In the genomic region with DNA sequence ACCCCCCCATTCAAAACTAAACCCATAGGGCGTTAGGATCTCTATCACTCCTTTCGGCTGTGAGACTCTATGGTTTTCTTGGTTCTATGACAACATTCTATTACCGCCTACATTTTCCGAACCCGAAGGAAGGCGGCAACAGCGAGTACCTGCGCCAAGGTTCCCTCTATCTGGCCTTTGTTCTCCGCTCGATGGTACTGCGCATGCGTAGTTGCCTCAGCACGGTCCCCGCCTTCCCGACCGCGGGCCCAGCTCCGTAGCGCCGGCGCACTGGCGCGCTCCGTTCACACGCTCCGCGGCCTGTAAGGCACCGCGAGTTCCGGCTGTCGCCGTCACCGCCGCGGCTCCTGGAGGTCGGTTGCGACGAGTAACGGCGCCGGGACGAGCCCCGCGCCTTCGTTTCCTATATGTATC, we compare ENCODE assay signal across 7 mouse cellular contexts. TPM values are rescaled to one million over a fixed set of nuclear protein-coding genes. Genes with fewer than 3 reads are reported as not detected.
DNase-seq lines count a peak whose midpoint lies in the region; ATAC-seq lines count a peak whose summit lies in the region.

Ylpm1 (plus strand) TSS at position 239 of the 414 bp plus-strand sequence.

- peak; percentile 97 for DNase-seq in adrenal gland, adult 8-10 months
- peak; percentile 95 for DNase-seq in embryo, embryonic 9.5 days (ENCODE audit: extremely low spot score)
- peak; percentile 93 to 97 for DNase-seq in gastrocnemius, postnatal 4 days (ENCODE audit: low spot score in 2 of 2)
- DNase-seq in left cerebral cortex, postnatal 36 days (ENCODE audit: low spot score in 2 of 2), result peak; percentile 97 to 98
- peak; percentile 99 for DNase-seq in midbrain, embryonic 11.5 days (ENCODE audit: low spot score, missing footprints)
- DNase-seq in skeletal muscle tissue, adult 2 months (ENCODE audit: low read depth, low spot score), result peak; percentile 98

- no peaks in the 10 kb centered on the region for H3K36me3 ChIP-seq in intestine, embryonic 16.5 days (ENCODE audit: control insufficient read depth, insufficient read depth, low read length)
- H3K36me3 ChIP-seq in midbrain, embryonic 11.5 days (ENCODE audit: control insufficient read depth, insufficient read depth, low read length), result no peaks in the 10 kb centered on the region

- peak within 1 kb of the TSS; percentile 98 for H3K9ac ChIP-seq in intestine, embryonic 16.5 days (ENCODE audit: low read depth, low read length)
- peak within 1 kb of the TSS; percentile 99 for H3K9ac ChIP-seq in midbrain, embryonic 11.5 days (ENCODE audit: low read length)

- H3K9me3 ChIP-seq in intestine, embryonic 16.5 days (ENCODE audit: control insufficient read depth, low read length), result no peaks in the 10 kb centered on the region
- H3K9me3 ChIP-seq in midbrain, embryonic 11.5 days (ENCODE audit: control insufficient read depth, low read length), result no peaks in the 10 kb centered on the region

- H3K4me2 ChIP-seq in intestine, embryonic 16.5 days (ENCODE audit: low read depth, low read length), result peak within 1 kb of the TSS; percentile 95
- peak within 1 kb of the TSS; percentile 94 for H3K4me2 ChIP-seq in midbrain, embryonic 11.5 days

- no peaks in the 10 kb centered on the region for H3K27me3 ChIP-seq in intestine, embryonic 16.5 days (replicated peaks; ENCODE audit: control insufficient read depth, insufficient read depth, low read length)
- H3K27me3 ChIP-seq in midbrain, embryonic 11.5 days (ENCODE audit: control insufficient read depth, insufficient read depth, low read length), result no peaks in the 10 kb centered on the region

- peak; percentile 99 for ATAC-seq in intestine, embryonic 16.5 days
- ATAC-seq in midbrain, embryonic 11.5 days (ENCODE audit: low FRiP score), result peak; percentile 97

- intact Hi-C loops in left cerebral cortex, postnatal 36 days (cut with DNase I), result no loop called here

- WGBS in intestine, embryonic 16.5 days, result under 1% methylated on average over 45 of the region's 45 CpGs
- under 1% methylated on average over 45 of the region's 45 CpGs for WGBS in midbrain, embryonic 11.5 days

- peak within 1 kb of the TSS; percentile 83 for H3K27ac ChIP-seq in intestine, embryonic 16.5 days (ENCODE audit: low read length)
- H3K27ac ChIP-seq in midbrain, embryonic 11.5 days (ENCODE audit: low read depth, low read length), result peak within 1 kb of the TSS; percentile 48

- peak within 1 kb of the TSS; percentile 97 for H3K4me3 ChIP-seq in intestine, embryonic 16.5 days (ENCODE audit: low read length)
- peak within 1 kb of the TSS; percentile 96 for H3K4me3 ChIP-seq in midbrain, embryonic 11.5 days (ENCODE audit: low read depth, low read length)

- H3K4me1 ChIP-seq in intestine, embryonic 16.5 days (ENCODE audit: control insufficient read depth, insufficient read depth, low read length), result peaks cover 19% of the 10 kb centered on the region
- peaks cover 14% of the 10 kb centered on the region for H3K4me1 ChIP-seq in midbrain, embryonic 11.5 days (ENCODE audit: control insufficient read depth, insufficient read depth, low read length)

RNA-seq across cellular contexts. Expression of gene Ylpm1, which starts in this region (rescaled TPM):
- 10 to 100 TPM; 49.2 to 81.8 (median 54.0) TPM for total RNA-seq in adrenal gland, adult 8-10 months (2022)
- 10 to 100 TPM; 38.7 to 46.6 TPM for total RNA-seq in gastrocnemius, postnatal 4 days (2021)
- polyA plus RNA-seq in intestine, embryonic 16.5 days (2015; fragmentation: Nextera tagmentation; extraction: Ambion mirVana), result 17.7 and 18.5 TPM in 2 replicates
- 100 to 1,000 TPM in 1 of 2 experiments, 10 to 100 TPM in 1; 94.2 to 141 TPM for total RNA-seq in left cerebral cortex, postnatal 36 days (2021)
- polyA plus RNA-seq in midbrain, embryonic 11.5 days (2014; fragmentation: Nextera tagmentation; extraction: Ambion mirVana), result 44.4 and 46.4 TPM in 2 replicates

Comparison
In these comparisons a context has a peak if more than half of its experiments do, and no peak if none do; other contexts are left out.
1. Peak in every context shown above with its lines: DNase-seq, ATAC-seq, H3K4me3 ChIP-seq and H3K27ac ChIP-seq.